Mouse (Mus musculus): ENCODE results near the gene Acta2. TPM values are rescaled to one million over a fixed set of nuclear protein-coding genes. Genes with fewer than 3 reads are reported as not detected.

Acta2 gene
- polyA plus RNA-seq (2017; shearing (Covaris generic)): under 1 TPM in 2 of 3 experiments, not detected in 1; 0.16 to 0.64 TPM

DNA sequence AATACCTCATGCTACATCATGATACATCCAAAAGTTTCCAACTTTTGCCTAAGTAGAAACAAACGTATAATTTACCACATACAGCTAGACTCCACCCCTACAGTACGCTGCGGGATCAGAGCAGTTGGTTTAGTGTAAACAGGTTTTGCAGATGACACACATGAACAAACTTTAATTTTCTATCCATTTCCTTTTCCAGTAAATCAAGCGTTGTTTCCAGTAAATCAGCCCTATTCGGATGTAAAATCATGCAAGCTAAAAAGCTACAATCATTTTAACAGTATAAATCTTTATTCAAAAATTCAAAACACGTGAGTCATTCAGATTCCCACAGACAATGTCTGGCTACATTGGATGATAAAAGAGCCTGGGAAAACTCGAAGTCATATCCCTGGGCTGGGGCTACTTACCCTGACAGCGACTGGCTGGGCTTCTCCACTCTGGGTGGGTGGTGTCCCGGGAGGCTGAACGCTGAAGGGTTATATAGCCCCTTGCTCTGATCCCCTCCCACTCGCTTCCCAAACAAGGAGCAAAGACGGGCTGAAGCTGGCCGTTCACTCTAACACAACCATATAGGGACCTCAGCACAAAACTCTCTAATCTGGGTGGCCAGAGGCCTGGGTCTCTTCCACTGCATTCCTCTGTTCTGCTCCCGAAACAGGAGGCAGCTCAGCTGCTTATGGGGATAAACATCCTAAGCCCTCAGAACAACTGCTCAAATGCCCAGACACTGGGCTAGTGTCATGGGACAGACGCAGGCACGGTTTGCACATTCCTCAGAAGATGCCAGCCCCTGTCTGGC is at the start of gene Acta2:
Gene Acta2, minus strand, starts transcription at position 711 of the 802 bp plus-strand sequence.
- no peak for ATAC-seq

DNA sequence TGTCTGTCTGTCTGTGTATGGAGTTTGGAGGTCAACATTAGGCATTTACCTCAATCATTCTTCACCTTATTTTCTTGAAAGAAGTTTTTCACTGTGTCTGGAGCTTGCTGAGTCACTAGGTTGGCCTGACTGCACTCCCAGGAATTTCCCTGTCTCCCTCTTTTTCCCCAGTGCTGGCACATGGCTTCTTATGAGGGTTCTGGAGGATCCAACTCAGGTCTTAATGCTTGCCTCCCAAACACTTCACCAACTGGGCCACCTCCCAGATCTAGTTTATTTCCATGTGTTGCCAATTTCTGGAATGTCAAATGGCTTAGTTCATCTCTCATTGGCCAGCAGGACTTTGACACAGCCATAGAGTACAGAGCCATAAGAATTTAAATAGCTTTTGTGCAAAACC is 49.5 kb upstream of the Acta2 start:
- no peak for ATAC-seq

DNA sequence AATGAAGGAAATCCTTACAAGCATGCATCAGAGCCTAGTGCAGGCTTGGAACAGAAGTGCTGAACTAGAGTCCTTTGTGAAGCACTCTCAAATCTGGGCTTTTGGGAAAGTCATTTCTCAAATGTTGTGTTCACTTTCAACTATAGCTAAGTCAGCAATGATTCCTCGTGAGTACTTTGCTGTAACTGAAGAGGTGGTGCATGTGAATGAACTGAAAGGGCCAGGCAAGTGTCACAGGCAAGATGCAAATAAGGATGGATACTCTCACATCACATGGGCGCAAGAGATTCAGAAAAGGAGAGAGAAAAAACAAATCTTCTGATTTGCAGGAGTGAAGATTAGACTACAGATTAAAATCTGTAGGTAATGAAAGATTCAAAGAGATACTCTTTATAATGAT is 45.0 kb upstream of the Acta2 start:
- ATAC-seq: no peak

DNA sequence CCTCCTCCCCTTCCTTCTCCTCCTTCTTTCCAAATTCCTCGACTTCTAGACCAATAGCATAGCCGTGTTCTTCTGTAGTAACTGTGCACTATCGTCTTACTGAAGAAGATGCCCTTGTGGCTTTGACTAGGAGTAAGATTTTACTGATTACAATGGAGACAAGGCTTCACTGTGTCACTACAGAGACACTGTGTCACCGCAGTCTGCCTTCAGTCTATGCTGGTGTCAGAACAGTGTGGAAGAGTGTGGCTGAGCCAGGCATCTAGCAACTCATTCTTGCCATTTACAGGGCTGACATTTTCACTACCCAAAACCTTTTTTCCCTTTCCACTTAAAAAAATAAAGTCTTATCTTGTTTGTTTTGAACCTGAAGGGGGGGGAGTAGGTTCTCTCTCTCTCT is 43.8 kb upstream of the Acta2 start:
- peak; percentile 70 for ATAC-seq

DNA sequence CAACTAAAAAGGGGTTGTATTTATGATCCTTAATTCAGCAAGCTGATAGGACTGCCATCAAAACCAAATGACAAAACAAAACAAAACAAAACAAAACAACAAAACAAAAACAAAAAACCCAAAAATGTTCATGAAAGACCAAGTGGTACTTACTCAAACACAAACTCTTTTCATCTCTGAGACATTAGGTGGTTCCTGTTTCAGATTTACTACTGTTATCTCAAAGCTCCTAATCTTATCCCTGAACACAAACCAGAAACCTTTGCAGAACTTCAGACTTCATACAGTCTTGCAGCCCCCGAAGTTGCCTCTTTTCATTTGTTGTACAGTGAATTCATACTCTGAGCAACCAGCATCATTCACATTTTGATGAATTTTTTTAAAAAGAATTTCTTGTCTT is 43.1 kb upstream of the Acta2 start:
- no peak for ATAC-seq

DNA sequence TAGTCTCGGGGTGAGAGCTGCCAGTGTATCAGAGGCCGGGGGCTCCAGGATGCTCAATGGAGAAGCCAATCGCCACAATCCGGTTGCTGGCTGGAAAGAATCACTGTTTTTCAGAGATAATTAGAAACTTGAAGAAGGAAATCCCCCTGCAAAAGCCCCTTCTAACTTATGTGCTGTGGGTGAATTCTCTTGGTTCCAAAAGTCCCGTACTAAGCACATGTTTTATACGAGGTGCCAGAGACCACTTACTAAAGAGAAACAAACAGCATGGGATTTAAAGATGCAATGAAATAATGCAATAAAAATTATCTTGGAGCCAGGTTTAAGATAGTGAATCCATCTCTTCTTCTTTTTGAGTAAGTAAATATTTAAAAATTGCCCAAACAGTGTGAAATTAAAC is 40.1 kb upstream of the Acta2 start:
- no peak for ATAC-seq

DNA sequence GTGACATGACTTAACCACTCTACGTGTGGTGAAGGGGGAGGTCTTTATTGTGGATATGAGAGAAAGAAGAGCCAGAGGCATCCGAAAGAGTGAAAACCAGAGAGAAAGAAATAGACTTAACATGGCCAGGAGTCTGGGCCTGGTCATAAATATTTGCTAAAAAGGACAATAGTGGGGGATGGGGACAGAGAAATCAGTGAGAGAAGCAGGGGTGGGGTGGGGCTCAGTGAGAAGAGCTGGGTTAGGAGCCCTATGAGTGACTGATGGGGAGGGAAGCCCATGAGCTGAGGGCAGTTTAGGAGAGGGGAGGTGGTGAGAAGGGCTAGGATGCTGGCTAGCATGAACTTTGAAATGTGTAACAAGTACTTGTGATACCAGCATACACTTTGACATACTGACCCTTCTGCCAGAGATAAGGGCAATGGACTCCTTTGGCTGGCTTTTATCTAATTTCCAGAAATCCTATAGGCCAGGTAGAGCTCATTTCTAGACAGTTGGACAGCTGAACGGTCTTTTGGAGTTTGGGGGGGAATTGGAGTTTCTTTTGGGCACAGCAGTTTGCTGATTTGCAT is 38.1 kb upstream of the Acta2 start:
- ATAC-seq: no peak

DNA sequence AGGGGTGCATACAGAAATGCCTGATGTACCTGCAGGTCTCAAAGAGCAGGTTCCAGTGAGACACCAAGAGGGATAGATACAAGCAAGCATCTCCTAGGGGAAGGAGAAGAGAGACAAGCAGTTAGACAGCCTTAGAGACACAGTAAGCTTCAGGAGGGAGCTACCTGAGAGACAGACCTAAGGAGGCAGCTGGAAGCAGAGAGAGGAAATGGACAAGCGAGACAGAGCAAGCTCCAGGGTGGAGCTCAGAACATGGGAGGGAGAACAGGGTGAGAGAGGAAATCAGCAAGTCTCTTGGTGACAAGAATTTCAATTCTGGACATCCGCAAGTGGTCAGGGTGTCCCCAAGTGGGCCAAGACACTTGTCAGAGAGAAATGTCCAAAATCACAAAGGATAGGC is 37.3 kb upstream of the Acta2 start:
- no peak for ATAC-seq

DNA sequence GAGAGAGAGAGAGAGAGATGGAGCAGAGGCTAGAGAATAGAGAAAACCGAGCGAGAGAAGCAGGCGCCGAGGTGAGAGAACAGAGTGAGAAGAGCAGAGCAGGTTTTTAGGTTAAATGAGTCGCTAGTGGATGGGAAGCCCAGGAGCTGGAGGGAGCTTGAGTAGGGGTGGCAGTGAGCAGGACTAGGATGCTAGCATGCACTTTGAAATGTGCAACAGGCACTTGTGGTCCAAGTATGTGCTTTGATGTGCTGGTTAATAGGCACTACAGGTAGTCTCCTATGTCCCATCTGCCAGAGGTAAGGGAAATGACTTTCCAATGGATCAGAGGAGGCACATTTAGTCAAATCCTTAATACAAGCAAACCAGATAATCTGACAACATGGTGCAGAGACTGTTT is 36.6 kb upstream of the Acta2 start:
- no peak for ATAC-seq

DNA sequence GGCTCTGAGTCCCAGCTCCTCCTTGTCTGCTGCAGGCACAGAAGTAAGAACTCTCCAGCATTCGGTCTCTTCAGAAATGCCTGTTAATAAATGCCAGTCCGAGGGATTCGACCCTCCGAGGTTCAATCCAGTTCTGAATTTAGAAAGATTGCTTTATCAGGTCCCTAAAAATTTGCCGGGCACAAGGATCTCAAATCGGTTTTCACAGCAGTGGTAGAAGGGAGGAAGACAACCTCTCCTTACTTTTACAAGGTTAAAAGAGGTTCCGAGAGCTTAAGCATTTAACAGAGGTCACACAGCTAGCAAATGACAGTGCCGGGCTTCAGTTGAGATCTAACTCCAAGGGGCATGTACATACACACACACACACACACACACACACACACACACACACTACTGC is 36.0 kb upstream of the Acta2 start:
- no peak for ATAC-seq

DNA sequence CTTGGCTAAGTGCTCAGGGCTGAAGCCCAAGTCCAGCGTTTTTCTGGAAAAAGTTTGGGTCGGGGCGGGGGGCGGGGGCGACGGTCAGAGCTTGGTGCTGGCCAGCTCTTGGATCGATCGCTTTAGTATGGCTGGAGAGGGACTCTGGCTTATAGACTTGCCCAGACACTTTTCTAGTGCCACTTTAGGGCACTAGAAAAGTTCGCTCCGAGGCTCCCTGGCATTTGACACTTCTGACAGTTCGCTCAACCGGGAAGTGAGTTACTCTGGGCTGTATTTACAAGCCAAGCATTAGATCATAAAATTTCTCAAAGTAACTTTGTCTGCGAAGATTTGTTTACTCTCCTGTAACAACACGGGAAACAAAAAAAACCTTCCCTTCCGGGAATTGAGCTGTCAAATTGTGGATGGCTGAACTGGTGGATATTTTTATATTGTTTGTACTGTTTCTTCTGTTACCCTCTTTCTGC is 35.5 kb upstream of the Acta2 start:
- ATAC-seq: no peak

DNA sequence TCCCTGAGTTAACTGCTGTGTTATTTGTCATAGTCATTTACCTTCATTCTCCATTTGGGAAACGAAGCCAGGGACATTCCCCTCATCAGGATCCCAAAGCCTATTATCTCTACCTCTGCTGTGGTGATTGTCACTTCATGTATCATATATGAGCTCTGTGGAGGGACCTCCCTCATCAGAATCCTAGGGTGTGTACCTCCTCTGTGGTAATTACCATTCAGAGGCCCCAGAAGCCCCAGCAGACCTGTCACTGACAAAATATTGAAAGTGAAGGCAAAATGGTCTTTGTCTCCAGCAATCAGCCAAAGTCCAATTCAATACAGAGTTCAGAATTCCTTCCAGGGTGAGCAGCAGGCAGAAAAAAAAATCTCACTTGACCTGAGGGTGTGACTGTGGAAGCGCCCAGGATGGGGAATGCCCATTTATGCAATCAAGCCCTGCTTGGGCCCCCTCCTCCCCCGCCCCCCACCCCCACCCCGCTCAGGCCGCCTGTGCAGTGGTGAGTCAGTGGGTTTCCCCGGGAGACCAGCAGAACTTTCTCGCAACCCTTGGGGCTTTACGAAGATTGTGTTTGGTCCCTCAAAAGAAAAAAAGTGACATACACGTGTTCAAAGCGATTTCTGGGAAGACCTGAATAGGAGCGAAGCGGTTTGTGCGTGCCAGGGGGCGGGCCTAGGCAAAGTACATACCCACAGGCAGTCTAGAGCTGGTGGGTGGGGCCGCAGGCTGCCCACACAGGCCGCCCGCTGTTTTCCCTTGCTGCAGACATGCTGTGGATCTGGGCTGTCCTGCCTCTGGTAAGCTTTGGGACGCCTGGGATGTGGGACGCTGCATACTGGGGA is 34.8 kb upstream of the Acta2 start, which contains the start of gene Fas:
Gene Fas, plus strand, starts transcription at position 719 of the 842 bp plus-strand sequence.
- ATAC-seq: peak; percentile 72

DNA sequence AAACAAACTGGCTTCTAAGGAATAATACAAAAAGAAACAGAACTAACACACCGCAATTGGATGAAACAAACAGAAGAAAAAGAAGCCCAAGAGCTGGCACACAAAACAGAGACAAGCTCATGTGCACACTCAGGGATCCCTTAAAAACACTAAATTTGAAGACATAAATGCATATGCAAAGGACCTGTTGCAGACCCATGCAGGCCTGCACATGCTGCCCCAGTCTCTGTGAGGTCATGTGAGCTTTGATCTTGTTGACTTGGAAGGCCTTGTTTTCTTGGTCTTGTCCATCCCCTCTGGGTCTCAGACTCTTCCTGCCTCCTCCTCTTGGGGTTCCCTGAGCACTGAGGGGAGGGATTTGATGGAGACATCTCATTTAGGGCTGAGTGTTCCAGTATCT is 33.3 kb upstream of the Acta2 start:
- ATAC-seq: no peak

DNA sequence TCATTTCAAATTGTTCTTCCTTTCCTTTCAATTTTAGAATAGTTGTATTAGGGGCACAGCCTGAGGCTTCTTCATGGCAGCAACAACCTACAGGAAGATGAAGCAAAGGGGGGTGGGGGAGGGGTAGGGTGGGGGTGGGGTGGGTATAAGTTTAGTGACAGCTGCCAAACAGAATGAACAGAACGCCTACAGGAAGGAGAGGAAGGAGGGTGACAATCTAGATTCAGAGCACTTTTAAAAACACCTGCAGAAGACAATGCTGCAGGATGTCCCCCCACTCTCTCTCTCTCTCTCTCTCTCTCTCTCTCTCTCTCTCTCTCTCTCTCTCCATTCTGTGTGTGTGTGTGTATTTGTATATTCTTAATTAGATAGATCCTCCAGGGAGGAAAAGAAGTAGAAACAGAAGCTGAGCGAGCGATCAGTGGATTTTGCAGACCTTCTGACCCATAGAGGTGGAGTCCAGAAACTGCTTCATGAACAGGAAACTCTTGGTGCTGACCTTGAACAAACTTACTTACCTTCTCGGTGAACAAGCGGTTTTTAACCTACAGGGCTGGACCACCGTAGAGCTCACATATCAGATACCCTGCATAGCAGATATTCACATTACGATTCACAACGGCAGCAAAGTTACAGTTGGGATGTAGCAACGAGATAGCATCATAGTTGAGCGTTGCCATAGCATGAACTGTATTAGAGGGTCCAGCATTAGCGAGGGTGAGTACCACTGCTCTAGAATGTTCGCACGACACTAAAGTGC is 32.4 kb upstream of the Acta2 start:
- ATAC-seq: peak; percentile 19

DNA sequence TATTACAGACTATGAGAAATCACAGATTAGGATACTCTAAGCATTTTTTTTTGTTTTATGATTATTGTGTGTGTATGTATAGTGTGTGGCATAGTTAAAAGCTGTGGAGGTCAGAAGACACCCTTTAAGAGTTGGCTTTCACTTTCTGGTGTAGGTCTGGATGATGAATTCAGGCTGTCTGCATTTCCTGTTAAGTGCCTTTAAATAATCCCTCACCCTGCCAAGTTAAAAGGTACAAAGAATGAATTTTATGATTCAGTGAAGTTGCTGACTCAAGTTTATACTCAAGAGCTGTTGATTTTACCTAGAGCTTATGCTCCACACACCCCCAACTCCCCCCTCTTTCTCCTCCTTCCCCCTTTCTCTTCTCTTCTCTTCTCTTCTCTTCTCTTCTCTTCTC is 31.8 kb upstream of the Acta2 start:
- ATAC-seq: peak; percentile 49

DNA sequence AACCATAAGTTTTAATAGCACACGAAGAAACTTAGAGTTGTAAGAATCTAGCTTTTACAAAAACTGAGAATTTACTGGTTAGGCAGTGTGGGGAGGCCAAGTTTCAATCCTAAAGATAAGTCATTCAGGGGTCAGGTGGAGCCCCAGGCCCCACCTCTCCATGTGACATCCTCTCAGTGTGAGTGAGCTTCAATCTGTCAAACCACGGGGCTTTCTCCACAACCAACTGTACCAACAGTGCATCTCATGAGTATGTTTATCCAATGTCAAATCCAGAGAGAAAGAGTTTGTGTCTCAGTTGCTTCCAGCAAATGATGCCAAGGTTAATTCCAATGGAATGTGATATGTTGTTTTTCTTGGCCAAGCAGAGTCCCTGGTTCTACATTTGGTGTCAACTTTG is 29.4 kb upstream of the Acta2 start:
- no peak for ATAC-seq

DNA sequence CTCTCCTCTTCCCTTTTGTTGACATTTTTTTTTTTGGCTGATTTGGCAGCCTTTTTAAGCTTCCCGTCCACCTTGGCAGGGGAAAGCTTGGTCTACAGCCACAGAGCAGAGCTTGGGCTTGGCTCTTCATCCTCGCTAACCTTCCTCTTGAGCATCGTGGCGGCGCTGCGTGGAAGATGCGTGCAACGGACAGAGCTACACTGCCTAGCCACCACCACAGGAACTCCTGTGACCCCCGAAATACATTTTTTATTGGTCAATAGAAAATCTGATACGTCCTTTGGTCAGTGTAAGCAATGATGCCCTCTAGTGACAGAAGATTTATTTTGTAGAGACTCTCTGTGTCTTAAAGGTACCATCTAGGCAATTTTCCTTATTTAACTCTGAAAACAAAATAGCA is 29.0 kb upstream of the Acta2 start:
- no peak for ATAC-seq

DNA sequence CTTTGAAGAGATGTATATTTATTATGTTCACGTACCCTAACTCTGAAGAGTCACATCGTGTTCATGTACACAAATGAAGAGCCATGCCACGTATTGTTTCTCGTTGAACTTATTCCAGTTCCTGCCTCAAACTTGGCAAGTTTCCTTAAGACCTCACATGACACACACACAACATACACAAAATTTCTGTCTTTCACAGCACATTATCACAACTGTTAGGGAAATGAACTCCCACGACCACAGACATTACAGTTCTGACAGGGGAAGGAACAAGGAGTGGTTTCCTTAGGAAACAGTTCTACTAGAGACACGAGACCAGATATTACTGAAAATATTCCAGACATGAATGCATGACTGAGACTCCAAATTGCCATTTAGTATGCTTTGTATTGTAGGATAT is 28.2 kb upstream of the Acta2 start:
- no peak for ATAC-seq

DNA sequence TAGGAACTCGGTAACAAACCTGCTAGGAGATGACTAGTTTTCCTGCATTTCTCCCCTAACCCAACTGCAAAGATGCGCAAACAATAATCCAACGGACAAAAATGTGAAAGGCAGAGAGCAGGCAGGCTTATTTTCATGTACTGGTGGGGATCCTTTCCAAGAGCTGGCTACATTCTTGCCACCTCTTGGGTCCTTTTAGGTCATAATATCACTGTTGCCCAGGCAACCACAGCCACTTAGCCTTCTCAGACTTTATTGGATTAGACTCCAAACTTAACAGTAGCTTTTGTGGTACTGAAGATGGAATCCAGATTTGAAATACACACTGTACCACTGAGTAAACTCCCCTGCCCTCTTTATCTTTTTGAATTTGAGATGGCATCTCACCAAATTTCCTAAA is 22.7 kb upstream of the Acta2 start:
- ATAC-seq: no peak

DNA sequence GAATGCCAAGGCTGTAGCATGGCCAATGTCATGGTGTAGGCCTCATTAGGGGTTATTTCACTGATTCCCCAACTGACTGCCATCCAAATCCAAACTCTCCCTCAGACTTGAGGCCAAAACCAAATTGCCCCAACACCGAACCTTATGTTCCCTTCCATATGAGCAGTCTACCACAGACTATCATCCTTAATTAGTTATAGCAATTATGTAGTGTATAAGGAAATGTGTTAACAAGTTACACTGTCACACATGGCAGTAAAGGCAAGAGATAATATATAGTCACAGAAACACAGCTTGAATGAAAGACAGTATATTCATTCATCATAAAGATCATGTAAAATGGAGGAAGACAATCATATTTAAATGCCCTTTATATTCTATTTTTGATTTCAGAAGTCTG is 17.7 kb upstream of the Acta2 start:
- no peak for ATAC-seq

DNA sequence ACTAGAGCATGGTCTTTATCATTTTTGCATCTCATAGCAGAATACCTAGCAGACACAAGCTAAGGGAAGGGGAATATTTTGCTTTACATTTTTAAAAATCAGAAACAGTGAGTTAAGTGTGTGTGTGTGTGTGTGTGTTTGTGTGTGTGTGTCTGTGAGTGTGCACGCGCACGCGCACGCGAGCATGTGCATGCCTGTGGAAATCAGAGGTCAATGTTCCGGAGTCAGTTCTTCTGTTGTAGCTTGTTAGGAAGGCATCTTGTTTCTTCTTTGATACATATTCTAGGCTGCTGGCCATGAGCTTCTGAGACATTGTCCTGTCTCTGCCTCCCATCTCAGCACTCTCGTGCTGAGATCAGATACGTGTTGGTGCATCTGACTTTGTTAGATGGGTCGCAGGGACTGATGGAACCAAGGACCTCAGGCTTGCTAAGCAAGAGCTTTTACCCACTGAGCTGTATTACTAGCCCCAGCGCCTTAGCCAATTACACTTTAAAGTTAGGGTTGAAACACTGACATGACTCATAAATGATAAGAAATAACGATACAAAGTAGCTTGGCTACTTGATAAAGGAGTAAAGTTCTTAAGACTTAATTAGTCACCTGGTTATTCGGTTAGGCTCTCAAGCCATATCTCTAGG is 15.6 kb upstream of the Acta2 start:
- no peak for ATAC-seq

DNA sequence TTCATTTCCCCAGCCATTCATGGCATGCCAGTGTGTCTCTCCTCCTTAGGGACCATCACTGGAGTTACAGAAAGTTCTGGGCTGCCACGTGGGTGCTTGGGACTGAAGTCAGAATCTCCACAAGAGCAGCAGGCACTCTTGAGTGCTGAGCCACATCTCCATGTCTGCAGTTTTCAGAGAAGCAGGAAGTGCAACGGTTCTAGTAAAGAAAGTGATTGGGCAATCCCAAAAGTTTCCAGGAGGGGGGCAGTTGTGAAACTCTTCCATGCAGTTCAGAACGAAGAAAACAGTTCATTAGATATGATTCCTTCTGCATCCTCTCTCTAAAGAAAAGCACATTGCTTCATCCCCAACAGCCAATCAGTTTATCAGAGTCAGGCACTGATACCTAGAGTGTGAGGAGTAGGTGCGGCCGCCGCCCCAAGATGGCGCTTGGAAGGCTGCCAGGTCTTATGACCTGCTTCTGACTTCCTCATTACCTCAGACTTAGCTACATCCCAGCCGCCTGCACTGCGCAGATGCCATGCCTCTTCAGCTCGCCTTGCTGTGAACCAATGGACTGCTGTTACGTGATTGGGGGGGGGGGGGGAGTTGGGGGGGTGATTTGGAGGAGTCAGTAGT is 14.8 kb upstream of the Acta2 start:
- no peak for ATAC-seq
